Mouse (Mus musculus): ENCODE measurements around the gene Zfp287. TPM values are rescaled to one million over a fixed set of nuclear protein-coding genes. Genes with fewer than 3 reads are reported as not detected.

Zfp287 gene
- total RNA-seq (2014; rRNA removed) (26.5 and 32.8 TPM in 2 replicates), polyA plus RNA-seq (2015; fragmentation: Nextera tagmentation; extraction: Ambion mirVana) (9.9 and 14.4 TPM in 2 replicates)

DNA sequence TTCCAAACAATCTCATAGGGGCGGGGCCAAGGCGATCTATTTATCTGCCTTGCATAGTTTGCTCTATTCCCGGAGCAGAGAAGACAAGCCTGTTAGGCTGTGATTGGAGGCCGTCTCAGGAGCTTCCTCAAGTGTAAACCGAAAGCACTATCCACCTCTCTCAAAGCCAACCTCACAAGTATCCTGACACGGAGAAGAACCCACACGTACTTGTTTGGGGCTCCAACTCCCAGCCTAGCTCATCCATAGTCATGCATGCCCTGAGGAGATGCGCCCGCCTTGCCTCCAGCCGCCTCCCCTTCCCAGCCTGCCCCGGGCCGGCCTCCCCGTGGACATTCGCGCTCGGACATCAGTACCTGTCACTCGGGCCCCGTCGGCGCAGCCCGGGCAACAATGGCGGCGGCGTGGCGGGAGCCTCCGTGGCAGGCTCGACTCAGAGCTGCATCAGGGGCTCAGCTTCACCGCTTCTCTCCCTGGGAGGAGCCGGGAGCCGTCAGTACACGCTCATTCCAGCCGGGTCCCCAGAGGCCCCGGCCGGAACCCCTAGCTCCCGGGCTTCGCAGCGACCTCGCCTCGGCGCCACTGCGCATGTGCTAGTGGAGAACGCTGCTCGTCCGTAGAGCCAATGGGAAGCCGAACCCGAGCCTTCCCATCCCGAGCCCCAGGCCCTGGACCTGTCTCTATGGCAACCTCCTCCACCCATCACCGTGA, at the start of gene Zfp287:
TSS of gene Zfp287 (minus strand) at position 595 of the 711 bp plus-strand sequence.
- ATAC-seq (peak; percentile 100), DNase-seq (peak; percentile 96)
- Histone ChIP-seq H3K4me3 (ENCODE audit: low read depth, low read length) (peak within 1 kb of the TSS; percentile 98), H3K4me1 (ENCODE audit: insufficient read depth) (peaks cover 13% of the 10 kb centered on the region; the same call in 1 of the 2 replicates), H3K9ac (peak within 1 kb of the TSS; percentile 98), H3K9me3 (ENCODE audit: low read length) (no peaks in the 10 kb centered on the region), H3K27me3 (ENCODE audit: insufficient read depth, low read length) (no peaks in the 10 kb centered on the region), H3K4me2 (ENCODE audit: low read depth) (peak within 1 kb of the TSS; percentile 55), H3K36me3 (ENCODE audit: insufficient read depth) (peaks cover 15% of the 10 kb centered on the region; the same call in 1 of the 2 replicates), H3K27ac (ENCODE audit: low read depth, low read length) (peak within 1 kb of the TSS; percentile 93)
- under 1% methylated on average over 48 of the region's 48 CpGs for WGBS
- TF ChIP-seq CTCF (IDR thresholded peaks at IDR 0.05; ENCODE audit: low read depth), result no peak

DNA sequence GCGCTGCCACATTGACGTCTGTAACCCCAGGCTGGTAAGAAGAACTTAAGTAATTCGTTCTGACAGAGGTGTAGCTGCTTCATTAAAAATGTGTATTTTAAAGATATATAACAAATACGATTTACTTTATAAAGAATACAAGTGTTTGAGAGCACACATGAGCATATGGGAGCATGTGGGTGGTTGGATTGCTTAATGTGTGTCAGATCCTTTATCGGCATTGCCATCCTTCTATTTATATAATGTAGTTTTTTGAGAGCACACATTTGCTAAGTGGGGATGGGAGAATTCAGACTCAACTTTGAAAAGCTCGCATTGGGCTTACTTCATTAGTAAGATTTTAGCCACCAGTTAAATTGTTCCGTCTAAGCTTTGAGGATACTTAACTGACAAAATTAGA, 44.8 kb upstream of the Zfp287 start:
- ATAC-seq (no peak), DNase-seq (no peak)
- no peak overlapping the region for H3K4me3 ChIP-seq (ENCODE audit: low read depth, low read length)
- no peaks in the 10 kb centered on the region for H3K4me1 ChIP-seq (ENCODE audit: insufficient read depth)
- no peaks in the 10 kb centered on the region for H3K27me3 ChIP-seq (ENCODE audit: insufficient read depth, low read length)
- peaks cover 44% of the 10 kb centered on the region for H3K9me3 ChIP-seq (ENCODE audit: low read length)
- H3K9ac ChIP-seq, result no peak overlapping the region
- no peak overlapping the region for H3K4me2 ChIP-seq (ENCODE audit: low read depth)
- no peak overlapping the region for H3K27ac ChIP-seq (ENCODE audit: low read depth, low read length)
- 94% methylated on average over 7 of the region's 7 CpGs for WGBS
- peaks cover 30% of the 10 kb centered on the region for H3K36me3 ChIP-seq (ENCODE audit: insufficient read depth)
- TF ChIP-seq CTCF (IDR thresholded peaks at IDR 0.05; ENCODE audit: low read depth), result no peak

DNA sequence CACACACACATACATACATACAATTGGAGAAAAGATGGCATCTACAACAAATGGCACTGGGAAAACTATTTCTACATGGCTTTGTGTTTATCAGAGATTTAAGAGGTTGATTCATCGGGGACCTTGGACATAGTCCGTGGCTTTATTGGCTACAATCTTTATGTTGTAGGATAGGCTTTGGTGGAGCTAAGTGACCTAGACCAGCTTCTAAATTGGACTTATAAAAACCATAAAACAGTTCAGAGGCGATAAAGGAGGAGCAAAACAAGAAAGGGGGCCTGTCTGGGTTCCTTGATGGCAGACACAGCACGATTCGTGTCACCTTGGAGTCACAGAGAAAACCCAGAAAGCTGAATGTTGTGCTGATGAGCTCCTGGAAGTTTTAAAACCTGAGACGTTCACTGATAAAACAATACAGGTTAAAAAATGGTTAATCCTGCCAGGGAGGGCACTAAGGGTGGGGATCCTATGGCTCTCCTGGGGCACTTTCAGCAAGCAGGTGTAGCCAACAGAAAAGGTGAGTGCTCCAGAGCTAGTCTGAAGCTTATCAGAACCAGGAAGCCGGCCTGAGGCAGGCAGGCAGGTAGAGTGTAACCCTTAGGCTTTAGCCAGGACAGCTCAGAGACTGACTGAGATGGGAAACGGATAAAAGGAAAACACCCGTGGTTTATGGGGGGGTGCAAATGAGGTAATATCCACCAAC, 29.2 kb upstream of the Zfp287 start:
- no peaks in the 10 kb centered on the region for H3K27me3 ChIP-seq (ENCODE audit: insufficient read depth, low read length)
- no peak for ATAC-seq
- no peak for DNase-seq
- 79% methylated on average over 9 of the region's 9 CpGs for WGBS
- H3K9ac ChIP-seq, result no peak overlapping the region
- no peaks in the 10 kb centered on the region for H3K9me3 ChIP-seq (ENCODE audit: low read length)
- H3K4me1 ChIP-seq (ENCODE audit: insufficient read depth), result no peaks in the 10 kb centered on the region
- no peak overlapping the region for H3K4me3 ChIP-seq (ENCODE audit: low read depth, low read length)
- TF ChIP-seq CTCF (IDR thresholded peaks at IDR 0.05; ENCODE audit: low read depth), result no peak
- H3K4me2 ChIP-seq (ENCODE audit: low read depth), result no peak overlapping the region
- H3K36me3 ChIP-seq (ENCODE audit: insufficient read depth), result no peaks in the 10 kb centered on the region
- H3K27ac ChIP-seq (ENCODE audit: low read depth, low read length), result no peak overlapping the region

DNA sequence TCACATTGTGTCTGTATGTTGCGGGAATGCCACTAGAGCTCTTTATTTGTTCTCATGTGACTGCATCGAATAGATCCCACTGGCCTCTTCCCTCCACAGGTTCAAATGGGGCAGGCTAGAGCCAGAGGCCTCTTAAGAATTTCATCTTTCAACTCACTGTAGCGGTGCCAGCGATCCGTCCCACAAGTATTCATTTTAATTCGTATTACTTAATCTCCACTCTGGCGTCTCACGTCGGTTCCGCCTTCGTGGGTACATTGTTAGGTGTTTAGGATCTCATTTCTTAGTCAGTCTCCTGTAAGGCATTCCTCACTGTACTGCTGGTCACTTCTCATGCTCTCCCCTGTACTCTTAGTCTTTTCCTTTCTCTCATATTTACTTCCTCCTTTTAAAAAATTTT, 26.8 kb upstream of the Zfp287 start:
- Histone ChIP-seq H3K27ac (ENCODE audit: low read depth, low read length) (no peak overlapping the region), H3K27me3 (ENCODE audit: insufficient read depth, low read length) (no peaks in the 10 kb centered on the region), H3K4me2 (ENCODE audit: low read depth) (no peak overlapping the region), H3K9ac (no peak overlapping the region), H3K36me3 (ENCODE audit: insufficient read depth) (no peaks in the 10 kb centered on the region), H3K4me3 (ENCODE audit: low read depth, low read length) (no peak overlapping the region), H3K9me3 (ENCODE audit: low read length) (no peaks in the 10 kb centered on the region), H3K4me1 (ENCODE audit: insufficient read depth) (no peaks in the 10 kb centered on the region)
- DNase-seq (no peak), ATAC-seq (no peak)
- TF ChIP-seq CTCF (IDR thresholded peaks at IDR 0.05; ENCODE audit: low read depth), result no peak
- WGBS, result 62% methylated on average over 11 of the region's 11 CpGs

DNA sequence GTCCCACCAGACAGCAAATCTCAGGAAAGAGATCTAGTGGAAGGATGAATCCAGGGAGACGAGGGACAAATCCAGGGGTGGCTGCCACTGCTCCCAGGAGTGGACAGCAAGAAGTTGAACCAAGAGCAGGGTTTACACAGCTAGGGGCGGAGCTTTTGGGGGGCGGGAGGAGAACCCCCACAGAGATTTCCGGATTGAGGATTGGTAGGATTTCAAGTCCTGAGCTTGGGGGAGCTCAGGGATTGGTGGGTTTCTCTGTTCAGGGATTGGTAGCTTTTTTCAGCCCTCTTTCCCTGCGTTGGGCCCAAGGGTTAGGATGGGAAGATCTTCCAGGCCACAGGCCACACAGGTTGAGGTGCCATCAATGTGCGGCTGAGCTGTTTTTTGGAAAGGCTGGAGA, 26.2 kb upstream of the Zfp287 start:
- H3K4me1 ChIP-seq (ENCODE audit: insufficient read depth), result no peaks in the 10 kb centered on the region
- no peak for ATAC-seq
- H3K4me2 ChIP-seq (ENCODE audit: low read depth), result no peak overlapping the region
- DNase-seq, result no peak
- TF ChIP-seq CTCF (IDR thresholded peaks at IDR 0.05; ENCODE audit: low read depth), result no peak
- no peaks in the 10 kb centered on the region for H3K9me3 ChIP-seq (ENCODE audit: low read length)
- H3K9ac ChIP-seq, result no peak overlapping the region
- 82% methylated on average over 6 of the region's 6 CpGs for WGBS
- H3K27me3 ChIP-seq (ENCODE audit: insufficient read depth, low read length), result no peaks in the 10 kb centered on the region
- no peak overlapping the region for H3K4me3 ChIP-seq (ENCODE audit: low read depth, low read length)
- H3K36me3 ChIP-seq (ENCODE audit: insufficient read depth), result no peaks in the 10 kb centered on the region
- H3K27ac ChIP-seq (ENCODE audit: low read depth, low read length), result no peak overlapping the region

DNA sequence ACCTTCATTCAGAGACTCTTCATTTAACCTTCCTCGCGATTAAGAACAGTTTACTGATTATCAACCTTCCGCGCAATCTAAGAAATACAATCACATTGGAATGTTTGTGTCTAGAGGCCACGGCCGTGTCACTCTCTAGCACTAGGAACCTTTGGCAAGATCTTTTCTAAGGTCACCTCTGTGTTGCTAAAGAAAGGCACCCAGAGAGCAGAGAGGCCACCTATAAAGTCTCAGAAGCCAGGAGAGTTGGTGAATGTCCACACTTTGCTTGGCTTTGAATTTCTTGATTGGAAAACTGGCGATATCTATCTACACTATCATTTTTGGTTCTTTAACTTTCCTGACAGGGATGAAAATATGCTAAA, 25.4 kb upstream of the Zfp287 start:
- Histone ChIP-seq H3K4me2 (ENCODE audit: low read depth) (peak overlapping the region; percentile 55), H3K9me3 (ENCODE audit: low read length) (no peaks in the 10 kb centered on the region), H3K4me1 (ENCODE audit: insufficient read depth) (no peaks in the 10 kb centered on the region), H3K27me3 (ENCODE audit: insufficient read depth, low read length) (no peaks in the 10 kb centered on the region), H3K36me3 (ENCODE audit: insufficient read depth) (no peaks in the 10 kb centered on the region), H3K27ac (ENCODE audit: low read depth, low read length) (no peak overlapping the region), H3K9ac (peak overlapping the region; percentile 46; the same call in 1 of the 2 replicates), H3K4me3 (ENCODE audit: low read depth, low read length) (peak overlapping the region; percentile 37)
- DNase-seq, result no peak
- WGBS, result 9% methylated on average over 7 of the region's 7 CpGs
- no peak for ATAC-seq
- no peak for TF ChIP-seq CTCF (IDR thresholded peaks at IDR 0.05; ENCODE audit: low read depth)
